Comparison of ENCODE assay signal across 8 mouse cellular contexts in the genomic region with DNA sequence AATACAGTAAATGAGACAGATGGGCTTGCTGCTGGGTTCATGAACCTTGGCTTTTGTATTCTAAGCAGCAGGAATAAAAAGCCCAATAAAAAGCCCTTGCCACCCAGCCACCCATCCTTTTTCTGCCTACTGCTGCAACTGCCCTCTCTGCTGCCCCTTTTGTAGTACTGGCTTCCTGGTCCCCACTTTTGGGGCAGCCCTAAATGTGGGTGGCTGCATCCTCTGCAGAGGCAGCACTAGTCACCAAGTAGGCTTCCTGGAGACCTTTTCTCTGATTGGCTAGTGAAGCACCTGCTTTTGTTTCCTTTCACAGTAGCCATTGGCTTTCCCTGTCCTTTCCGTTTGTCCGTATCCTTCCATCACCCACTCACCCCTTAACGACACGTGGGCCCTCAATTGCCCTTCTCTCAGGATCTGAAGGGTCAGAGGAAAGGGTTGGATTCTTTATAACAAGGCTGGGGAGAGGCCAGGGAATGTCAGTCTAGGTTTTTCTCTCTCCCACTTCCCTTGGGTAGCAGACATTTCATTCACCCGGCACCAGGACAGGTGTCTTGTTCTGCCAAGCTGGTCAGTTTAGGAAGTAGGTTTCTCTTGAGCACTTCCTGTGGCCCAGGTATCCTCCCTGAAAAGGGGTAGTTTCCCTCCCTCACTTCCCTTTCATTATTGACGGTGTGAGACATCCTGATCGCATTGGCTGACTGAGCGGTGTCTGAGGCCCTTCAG. TPM values are rescaled to one million over a fixed set of nuclear protein-coding genes. Genes with fewer than 3 reads are reported as not detected.
DNase-seq lines count a peak whose midpoint lies in the region; ATAC-seq and TF ChIP-seq lines count a peak whose summit lies in the region.

No protein-coding gene starts in this region.

- dilution Hi-C loops in CH12.LX (cut with MboI; ENCODE audit: extremely low pct_ligation_motif_present, extremely low pct_unique_long_range_greater_than_20kb, low sequenced_read_pairs), result no loop called here

- peak overlapping the region; percentile 51; the same call in 1 of the 2 replicates for H3K4me3 ChIP-seq in kidney, embryonic 14.5 days (ENCODE audit: low read length)
- peak overlapping the region; percentile 3 to 94 (median 67) for H3K4me3 ChIP-seq in CH12.LX (replicated peaks in 1 of 3; ENCODE audit: low read depth in 2 of 3, low read length in 2 of 3, poor library complexity in 1 of 3)
- peak overlapping the region; percentile 45 for H3K4me3 ChIP-seq in forebrain, embryonic 11.5 days (ENCODE audit: low read depth, low read length)
- peak overlapping the region; percentile 64 for H3K4me3 ChIP-seq in limb, embryonic 15.5 days
- peak overlapping the region; percentile 66 for H3K4me3 ChIP-seq in stomach, embryonic 15.5 days (replicated peaks)

- H3K36me3 ChIP-seq in kidney, embryonic 14.5 days (ENCODE audit: control insufficient read depth, insufficient read depth, low read length), result peaks cover 27% of the 10 kb centered on the region
- H3K36me3 ChIP-seq in CH12.LX (replicated peaks in 1 of 2; ENCODE audit: control insufficient read depth in 1 of 2, insufficient read depth in 1 of 2, low read length in 1 of 2), result peaks cover 25 to 28% of the 10 kb centered on the region in 2 experiments
- peaks cover 2% of the 10 kb centered on the region for H3K36me3 ChIP-seq in forebrain, embryonic 11.5 days (ENCODE audit: control insufficient read depth, insufficient read depth, low read length)
- H3K36me3 ChIP-seq in limb, embryonic 15.5 days, result peaks cover 29% of the 10 kb centered on the region
- peaks cover 27% of the 10 kb centered on the region for H3K36me3 ChIP-seq in stomach, embryonic 15.5 days

- peak; percentile 56; the same call in 1 of the 2 replicates for TF ChIP-seq EP300 in CH12.LX (IDR thresholded peaks at IDR 0.05; ENCODE audit: low read length)

- DNase-seq in kidney, adult 9 months, result no peak
- no peak for DNase-seq in CH12.LX (ENCODE audit: extremely low read depth)
- no peak for DNase-seq in forebrain, embryonic 11.5 days (ENCODE audit: low spot score)
- DNase-seq in urinary bladder, postnatal 14 days (ENCODE audit: low spot score), result no peak
- DNase-seq in adrenal gland, postnatal 25 days, result no peak

- no peak for ATAC-seq in kidney, embryonic 14.5 days (ENCODE audit: low FRiP score, low TSS enrichment)
- no peak for ATAC-seq in forebrain, embryonic 11.5 days (replicated peaks; ENCODE audit: low FRiP score)
- no peak for ATAC-seq in limb, embryonic 15.5 days (ENCODE audit: insufficient number of reproducible peaks, low FRiP score, low TSS enrichment, low read depth)
- ATAC-seq in stomach, embryonic 15.5 days (ENCODE audit: insufficient read depth, low FRiP score, low read depth), result no peak

- H3K27me3 ChIP-seq in kidney, embryonic 14.5 days (ENCODE audit: control insufficient read depth, insufficient read depth, low read length), result no peaks in the 10 kb centered on the region
- H3K27me3 ChIP-seq in CH12.LX (replicated peaks), result peaks cover 6% of the 10 kb centered on the region
- H3K27me3 ChIP-seq in forebrain, embryonic 11.5 days (ENCODE audit: control insufficient read depth, insufficient read depth, low read length), result no peaks in the 10 kb centered on the region
- no peaks in the 10 kb centered on the region for H3K27me3 ChIP-seq in limb, embryonic 15.5 days
- no peaks in the 10 kb centered on the region for H3K27me3 ChIP-seq in stomach, embryonic 15.5 days (replicated peaks)

- no peak for TF ChIP-seq CTCF in CH12.LX (conservative IDR thresholded peaks at IDR 0.05 in 1 of 2, IDR thresholded peaks at IDR 0.05 in 1 of 2; ENCODE audit: low read depth in 2 of 2, low read length in 2 of 2)

- H3K79me2 ChIP-seq in CH12.LX (replicated peaks; ENCODE audit: control insufficient read depth, extremely low read depth, insufficient read depth, poor library complexity, severe bottlenecking), result peaks cover 22% of the 10 kb centered on the region

- peak overlapping the region; percentile 96 for H3K4me2 ChIP-seq in kidney, embryonic 14.5 days (replicated peaks; ENCODE audit: low read depth, low read length)
- H3K4me2 ChIP-seq in CH12.LX (ENCODE audit: insufficient read depth, low read depth, poor library complexity, severe bottlenecking), result peak overlapping the region; percentile 93
- H3K4me2 ChIP-seq in forebrain, embryonic 11.5 days (ENCODE audit: low read depth, low read length, severe bottlenecking), result peak overlapping the region; percentile 70
- peak overlapping the region; percentile 90 for H3K4me2 ChIP-seq in limb, embryonic 15.5 days
- H3K4me2 ChIP-seq in stomach, embryonic 15.5 days, result peak overlapping the region; percentile 91

- H3K9ac ChIP-seq in kidney, embryonic 14.5 days (ENCODE audit: low read depth, low read length), result no peak overlapping the region; the same call in 1 of the 2 replicates
- no peak overlapping the region for H3K9ac ChIP-seq in CH12.LX (ENCODE audit: insufficient read depth, low read depth)
- no peak overlapping the region; the same call in 1 of the 2 replicates for H3K9ac ChIP-seq in forebrain, embryonic 11.5 days (ENCODE audit: low read length)
- H3K9ac ChIP-seq in limb, embryonic 15.5 days, result no peak overlapping the region
- no peak overlapping the region for H3K9ac ChIP-seq in stomach, embryonic 15.5 days

- peaks cover 51% of the 10 kb centered on the region for H3K4me1 ChIP-seq in kidney, embryonic 14.5 days (ENCODE audit: control insufficient read depth, insufficient read depth, low read length)
- H3K4me1 ChIP-seq in CH12.LX (ENCODE audit: control insufficient read depth in 1 of 2, insufficient read depth in 2 of 2), result peaks cover 20 to 64% of the 10 kb centered on the region in 2 experiments
- H3K4me1 ChIP-seq in forebrain, embryonic 11.5 days (replicated peaks; ENCODE audit: control insufficient read depth, insufficient read depth, low read length), result peaks cover 34% of the 10 kb centered on the region
- H3K4me1 ChIP-seq in limb, embryonic 15.5 days, result peaks cover 53% of the 10 kb centered on the region
- peaks cover 34% of the 10 kb centered on the region for H3K4me1 ChIP-seq in stomach, embryonic 15.5 days

- in situ Hi-C loops in CH12.LX (cut with MboI; ENCODE audit: low pct_ligation_motif_present, low pct_unique_long_range_greater_than_20kb, low sequenced_read_pairs), result loop anchor here (25.0 kb wide), 1 partner anchor 914 kb away; a partner anchor contains a TSS

- no peak for TF ChIP-seq RAD21 in CH12.LX (IDR thresholded peaks at IDR 0.05; ENCODE audit: low read depth, low read length)

- 15% methylated on average over 8 of the region's 8 CpGs for WGBS in kidney, embryonic 14.5 days
- WGBS in forebrain, embryonic 11.5 days, result 21% methylated on average over 8 of the region's 8 CpGs
- 27% methylated on average over 8 of the region's 8 CpGs for WGBS in limb, embryonic 15.5 days
- 24% methylated on average over 8 of the region's 8 CpGs for WGBS in stomach, embryonic 15.5 days

- peak overlapping the region; percentile 88; the same call in 1 of the 2 replicates for H3K27ac ChIP-seq in kidney, embryonic 14.5 days (ENCODE audit: low read depth, low read length)
- peak overlapping the region; percentile 35 for H3K27ac ChIP-seq in CH12.LX (ENCODE audit: insufficient read depth, low read depth)
- H3K27ac ChIP-seq in forebrain, embryonic 11.5 days (ENCODE audit: low read depth, low read length), result peak overlapping the region; percentile 12; the same call in 1 of the 2 replicates
- peak overlapping the region; percentile 96 for H3K27ac ChIP-seq in limb, embryonic 15.5 days
- H3K27ac ChIP-seq in stomach, embryonic 15.5 days, result peak overlapping the region; percentile 98

- H3K9me3 ChIP-seq in kidney, embryonic 14.5 days (ENCODE audit: control insufficient read depth, low read length), result no peaks in the 10 kb centered on the region
- no peaks in the 10 kb centered on the region for H3K9me3 ChIP-seq in CH12.LX (replicated peaks; ENCODE audit: low read length)
- no peaks in the 10 kb centered on the region for H3K9me3 ChIP-seq in forebrain, embryonic 11.5 days (ENCODE audit: control insufficient read depth, low read length)
- H3K9me3 ChIP-seq in limb, embryonic 15.5 days, result no peaks in the 10 kb centered on the region
- H3K9me3 ChIP-seq in stomach, embryonic 15.5 days, result no peaks in the 10 kb centered on the region

- no peak; the same call in 1 of the 2 replicates for TF ChIP-seq POLR2A in CH12.LX (IDR thresholded peaks at IDR 0.05; ENCODE audit: low read depth, low read length)

RNA-seq across cellular contexts. Expression of a gene that starts 3.2 kb away (rescaled TPM):
- 6.1 and 8.9 TPM in 2 replicates for polyA plus RNA-seq in kidney, embryonic 14.5 days (2014; fragmentation: Nextera tagmentation; extraction: Ambion mirVana)
- total RNA-seq in CH12.LX (2012; rRNA removed), result 11.5 and 11.8 TPM in 2 replicates
- 2.8 and 3.2 TPM in 2 replicates for total RNA-seq in CH12.LX (2014; rRNA removed)
- polyA plus RNA-seq in CH12.LX (2012; ENCODE audit: insufficient read length, low read depth), result 37.9 and 38.3 TPM in 2 replicates
- 8.2 and 10.0 TPM in 2 replicates for polyA plus RNA-seq in forebrain, embryonic 11.5 days (2014; fragmentation: Nextera tagmentation; extraction: Ambion mirVana)
- 24.3 and 28.9 TPM in 2 replicates for polyA plus RNA-seq in limb, embryonic 15.5 days (2015; fragmentation: Nextera tagmentation; extraction: Ambion mirVana)
- 15.4 and 20.3 TPM in 2 replicates for polyA plus RNA-seq in stomach, embryonic 15.5 days (2015; fragmentation: Nextera tagmentation; extraction: Ambion mirVana)
- 66.5 and 84.7 TPM in 2 replicates for total RNA-seq in adrenal gland, postnatal 25 days (2021)

RNA-seq across cellular contexts. Expression of a gene that starts 9.9 kb away (rescaled TPM):
- polyA plus RNA-seq in kidney, embryonic 14.5 days (2014; fragmentation: Nextera tagmentation; extraction: Ambion mirVana), result 57.5 and 86.5 TPM in 2 replicates
- total RNA-seq in CH12.LX (2012; rRNA removed) (8.0 and 8.2 TPM in 2 replicates), CH12.LX (2014; rRNA removed) (1.3 and 1.4 TPM in 2 replicates)
- 26.0 and 26.7 TPM in 2 replicates for polyA plus RNA-seq in CH12.LX (2012; ENCODE audit: insufficient read length, low read depth)
- polyA plus RNA-seq in forebrain, embryonic 11.5 days (2014; fragmentation: Nextera tagmentation; extraction: Ambion mirVana), result 95.9 and 98.4 TPM in 2 replicates
- 95.0 and 103 TPM in 2 replicates for polyA plus RNA-seq in limb, embryonic 15.5 days (2015; fragmentation: Nextera tagmentation; extraction: Ambion mirVana)
- 68.5 and 84.6 TPM in 2 replicates for polyA plus RNA-seq in stomach, embryonic 15.5 days (2015; fragmentation: Nextera tagmentation; extraction: Ambion mirVana)
- total RNA-seq in adrenal gland, postnatal 25 days (2021), result 143 and 163 TPM in 2 replicates

RNA-seq across cellular contexts. Expression of a gene that starts 22.0 kb away (rescaled TPM):
- polyA plus RNA-seq in kidney, embryonic 14.5 days (2014; fragmentation: Nextera tagmentation; extraction: Ambion mirVana), result 0.23 and 0.41 TPM in 2 replicates
- total RNA-seq in CH12.LX (2012; rRNA removed), result 0.04 TPM in 1 of 2 replicates, not detected in the other
- not detected in 2 replicates for total RNA-seq in CH12.LX (2014; rRNA removed)
- polyA plus RNA-seq in CH12.LX (2012; ENCODE audit: insufficient read length, low read depth), result not detected in 2 replicates
- 0.11 and 0.24 TPM in 2 replicates for polyA plus RNA-seq in forebrain, embryonic 11.5 days (2014; fragmentation: Nextera tagmentation; extraction: Ambion mirVana)
- polyA plus RNA-seq in limb, embryonic 15.5 days (2015; fragmentation: Nextera tagmentation; extraction: Ambion mirVana), result 0.58 and 0.68 TPM in 2 replicates
- polyA plus RNA-seq in stomach, embryonic 15.5 days (2015; fragmentation: Nextera tagmentation; extraction: Ambion mirVana), result 0.76 and 1.0 TPM in 2 replicates
- not detected in 2 replicates for total RNA-seq in adrenal gland, postnatal 25 days (2021)

RNA-seq across cellular contexts. Expression of a gene that starts 24.2 kb away (rescaled TPM):
- polyA plus RNA-seq in kidney, embryonic 14.5 days (2014; fragmentation: Nextera tagmentation; extraction: Ambion mirVana), result 0.11 and 0.43 TPM in 2 replicates
- total RNA-seq in CH12.LX (2012; rRNA removed) (not detected in 2 replicates), CH12.LX (2014; rRNA removed) (not detected in 2 replicates)
- polyA plus RNA-seq in CH12.LX (2012; ENCODE audit: insufficient read length, low read depth), result not detected in 2 replicates
- polyA plus RNA-seq in forebrain, embryonic 11.5 days (2014; fragmentation: Nextera tagmentation; extraction: Ambion mirVana), result 0.39 TPM in 1 of 2 replicates, not detected in the other
- polyA plus RNA-seq in limb, embryonic 15.5 days (2015; fragmentation: Nextera tagmentation; extraction: Ambion mirVana), result 0.40 and 0.49 TPM in 2 replicates
- polyA plus RNA-seq in stomach, embryonic 15.5 days (2015; fragmentation: Nextera tagmentation; extraction: Ambion mirVana), result 0.37 TPM in 2 replicates
- total RNA-seq in adrenal gland, postnatal 25 days (2021), result 1.2 and 1.6 TPM in 2 replicates

RNA-seq across cellular contexts. Expression of a gene that starts 27.5 kb away (rescaled TPM):
- polyA plus RNA-seq in kidney, embryonic 14.5 days (2014; fragmentation: Nextera tagmentation; extraction: Ambion mirVana), result 0.54 and 1.1 TPM in 2 replicates
- total RNA-seq in CH12.LX (2012; rRNA removed) (0.13 TPM in 1 of 2 replicates, not detected in the other), CH12.LX (2014; rRNA removed) (not detected in 2 replicates)
- 0.19 and 0.23 TPM in 2 replicates for polyA plus RNA-seq in CH12.LX (2012; ENCODE audit: insufficient read length, low read depth)
- polyA plus RNA-seq in forebrain, embryonic 11.5 days (2014; fragmentation: Nextera tagmentation; extraction: Ambion mirVana), result not detected in 2 replicates
- polyA plus RNA-seq in limb, embryonic 15.5 days (2015; fragmentation: Nextera tagmentation; extraction: Ambion mirVana), result 11.7 and 14.9 TPM in 2 replicates
- polyA plus RNA-seq in stomach, embryonic 15.5 days (2015; fragmentation: Nextera tagmentation; extraction: Ambion mirVana), result 0.27 and 1.2 TPM in 2 replicates
- 0.64 and 2.8 TPM in 2 replicates for total RNA-seq in adrenal gland, postnatal 25 days (2021)

Comparison
In these comparisons a context has a peak if more than half of its experiments do, and no peak if none do; other contexts are left out.
1. H3K27ac ChIP-seq: peak in every context shown above with its lines; median percentile 98 in stomach, embryonic 15.5 days; 96 in limb, embryonic 15.5 days; 88 in kidney, embryonic 14.5 days; 35 in CH12.LX; 12 in forebrain, embryonic 11.5 days.